ENCODE assay signal across 7 mouse cellular contexts in the genomic region with DNA sequence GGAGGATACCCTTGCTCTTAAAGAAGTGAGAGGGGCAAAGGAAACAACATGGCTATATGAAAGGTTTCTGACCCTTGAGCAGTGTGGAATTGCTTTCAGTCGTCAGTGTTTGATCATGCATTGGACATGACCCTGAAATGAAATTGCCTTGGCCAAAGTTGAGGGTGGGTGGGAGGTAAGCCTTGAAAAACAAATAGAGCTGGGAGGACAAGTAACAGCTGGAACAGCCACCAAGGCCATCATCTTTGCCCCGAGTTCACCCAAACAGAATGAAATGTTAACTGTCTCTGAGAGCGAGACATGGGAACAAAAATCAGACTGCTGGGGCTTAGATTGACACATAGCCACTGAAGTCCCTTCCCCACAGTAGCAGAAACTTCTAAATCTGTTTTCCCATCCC.
DNase-seq lines count a peak whose midpoint lies in the region; ATAC-seq lines count a peak whose summit lies in the region.

No protein-coding gene starts in this region.

- H3K4me2 ChIP-seq in forebrain, embryonic 13.5 days = peak overlapping the region; percentile 66
- H3K4me2 ChIP-seq in kidney, embryonic 15.5 days = peak overlapping the region; percentile 68
- peak overlapping the region; percentile 68 for H3K4me2 ChIP-seq in midbrain, embryonic 14.5 days (ENCODE audit: low read length)

- no peak overlapping the region for H3K9ac ChIP-seq in forebrain, embryonic 13.5 days
- no peak overlapping the region for H3K9ac ChIP-seq in kidney, embryonic 15.5 days
- no peak overlapping the region for H3K9ac ChIP-seq in midbrain, embryonic 14.5 days (replicated peaks; ENCODE audit: low read length)

- ATAC-seq in forebrain, embryonic 13.5 days = no peak
- no peak for ATAC-seq in kidney, embryonic 15.5 days (replicated peaks; ENCODE audit: low FRiP score)
- ATAC-seq in midbrain, embryonic 14.5 days (ENCODE audit: low FRiP score, low TSS enrichment) = no peak

- DNase-seq in adrenal gland, postnatal 36 days = peak; percentile 18 to 19
- DNase-seq in midbrain, embryonic 14.5 days = no peak
- DNase-seq in gastrocnemius, postnatal 14 days = no peak
- DNase-seq in right cerebral cortex, postnatal 14 days = no peak
- DNase-seq in ovary, postnatal 14 days (ENCODE audit: low spot score) = no peak

- H3K36me3 ChIP-seq in forebrain, embryonic 13.5 days (ENCODE audit: poor library complexity, severe bottlenecking) = no peaks in the 10 kb centered on the region
- H3K36me3 ChIP-seq in kidney, embryonic 15.5 days = no peaks in the 10 kb centered on the region
- H3K36me3 ChIP-seq in midbrain, embryonic 14.5 days (ENCODE audit: control insufficient read depth, insufficient read depth, low read length) = no peaks in the 10 kb centered on the region

- no peaks in the 10 kb centered on the region for H3K27me3 ChIP-seq in forebrain, embryonic 13.5 days
- peaks cover 23% of the 10 kb centered on the region; the same call in 1 of the 2 replicates for H3K27me3 ChIP-seq in kidney, embryonic 15.5 days
- H3K27me3 ChIP-seq in midbrain, embryonic 14.5 days (ENCODE audit: control insufficient read depth, insufficient read depth, low read length) = no peaks in the 10 kb centered on the region

- 53% methylated on average over 3 of the region's 3 CpGs for WGBS in forebrain, embryonic 13.5 days
- 53% methylated on average over 3 of the region's 3 CpGs for WGBS in kidney, embryonic 15.5 days
- 39% methylated on average over 3 of the region's 3 CpGs for WGBS in midbrain, embryonic 14.5 days

- intact Hi-C loops in gastrocnemius, postnatal 14 days (cut with DNase I; ENCODE audit: low total_unique reads) = no loop called here

- H3K4me1 ChIP-seq in forebrain, embryonic 13.5 days = no peaks in the 10 kb centered on the region
- H3K4me1 ChIP-seq in kidney, embryonic 15.5 days = no peaks in the 10 kb centered on the region
- no peaks in the 10 kb centered on the region for H3K4me1 ChIP-seq in midbrain, embryonic 14.5 days (ENCODE audit: control insufficient read depth, insufficient read depth, low read length)

- peak overlapping the region; percentile 56 for H3K4me3 ChIP-seq in forebrain, embryonic 13.5 days
- H3K4me3 ChIP-seq in kidney, embryonic 15.5 days (replicated peaks) = 0 out of 2 replicates have a peak overlapping the region, but pooled peaks have one; percentile 57
- no peak overlapping the region for H3K4me3 ChIP-seq in midbrain, embryonic 14.5 days (replicated peaks; ENCODE audit: low read depth, low read length)

- no peak overlapping the region for H3K27ac ChIP-seq in forebrain, embryonic 13.5 days
- H3K27ac ChIP-seq in kidney, embryonic 15.5 days = no peak overlapping the region
- no peak overlapping the region for H3K27ac ChIP-seq in midbrain, embryonic 14.5 days (replicated peaks; ENCODE audit: low read depth, low read length)

- H3K9me3 ChIP-seq in forebrain, embryonic 13.5 days (replicated peaks) = no peaks in the 10 kb centered on the region
- H3K9me3 ChIP-seq in kidney, embryonic 15.5 days (replicated peaks) = no peaks in the 10 kb centered on the region
- no peaks in the 10 kb centered on the region for H3K9me3 ChIP-seq in midbrain, embryonic 14.5 days (ENCODE audit: control insufficient read depth, low read length)

Comparison
In these comparisons a context has a peak if more than half of its experiments do, and no peak if none do; other contexts are left out.
1. DNase-seq: peak in adrenal gland, postnatal 36 days (2 of 2); none in midbrain, embryonic 14.5 days (single experiment), gastrocnemius, postnatal 14 days (single experiment), right cerebral cortex, postnatal 14 days (single experiment) and ovary, postnatal 14 days (single experiment).
2. Peak in every context shown above with its lines, with median percentiles within 50 percentile points of each other: H3K4me2 ChIP-seq.